Mouse (Mus musculus): ENCODE measurements around the gene Ccser1. TPM values are rescaled to one million over a fixed set of nuclear protein-coding genes. Genes with fewer than 3 reads are reported as not detected.
A peak's percentile ranks its signal among the peaks of the same experiment; 100 is the strongest.

The Ccser1 gene
- polyA plus RNA-seq, 1 experiment from 2014 or later, result 10.4 TPM

GRCm38 (mm10) chr6:61176126-61176525 is 4.0 kb upstream of the Ccser1 start:
- WGBS, result 58% methylated on average over 1 of the region's 1 CpGs
- Histone ChIP-seq H3K4me1 (replicated peaks; ENCODE audit: control insufficient read depth, insufficient read depth, low read length) (no peaks in the 10 kb centered on the region), H3K9ac (ENCODE audit: low read depth, low read length) (no peak overlapping the region), H3K9me3 (ENCODE audit: control insufficient read depth, low read length) (no peaks in the 10 kb centered on the region), H3K27ac (ENCODE audit: low read depth, low read length) (no peak overlapping the region), H3K4me2 (replicated peaks; ENCODE audit: low read depth, low read length) (no peak overlapping the region), H3K4me3 (ENCODE audit: low read depth, low read length) (no peak overlapping the region), H3K36me3 (ENCODE audit: control insufficient read depth, insufficient read depth, low read length) (no peaks in the 10 kb centered on the region), H3K27me3 (ENCODE audit: control insufficient read depth, insufficient read depth, low read length) (no peaks in the 10 kb centered on the region)
- DNase-seq (ENCODE audit: low spot score) (no peak), ATAC-seq (ENCODE audit: low FRiP score) (no peak)

GRCm38 (mm10) chr6:61177476-61177875 is 2.6 kb upstream of the Ccser1 start:
- Histone ChIP-seq H3K4me3 (ENCODE audit: low read depth, low read length) (no peak overlapping the region), H3K36me3 (ENCODE audit: control insufficient read depth, insufficient read depth, low read length) (no peaks in the 10 kb centered on the region)
- 82% methylated on average over 7 of the region's 7 CpGs for WGBS

DNA sequence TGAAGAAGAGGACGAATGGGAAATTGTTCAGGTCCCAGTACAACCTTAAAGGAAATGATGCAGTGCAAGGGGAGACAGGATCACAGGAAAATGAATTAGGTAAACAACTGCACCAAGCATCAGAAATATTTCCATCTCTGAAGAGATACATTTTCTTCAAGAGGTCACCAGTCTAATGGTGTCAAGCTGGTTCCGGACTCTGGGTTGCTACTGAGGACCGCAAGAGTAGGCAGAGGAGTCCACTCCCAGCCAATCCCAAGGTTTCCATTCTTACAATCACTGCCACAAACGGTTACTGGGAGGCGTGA is 529 bp upstream of the Ccser1 start:
- DNase-seq (ENCODE audit: low spot score) (no peak), ATAC-seq (ENCODE audit: low FRiP score) (peak; percentile 70)
- Histone ChIP-seq H3K4me1 (replicated peaks; ENCODE audit: control insufficient read depth, insufficient read depth, low read length) (no peaks in the 10 kb centered on the region), H3K4me2 (replicated peaks; ENCODE audit: low read depth, low read length) (peak overlapping the region; percentile 96), H3K9ac (ENCODE audit: low read depth, low read length) (peak overlapping the region; percentile 81), H3K9me3 (ENCODE audit: control insufficient read depth, low read length) (no peaks in the 10 kb centered on the region), H3K27me3 (ENCODE audit: control insufficient read depth, insufficient read depth, low read length) (no peaks in the 10 kb centered on the region), H3K36me3 (ENCODE audit: control insufficient read depth, insufficient read depth, low read length) (no peaks in the 10 kb centered on the region), H3K27ac (ENCODE audit: low read depth, low read length) (peak overlapping the region; percentile 80; the same call in 1 of the 2 replicates), H3K4me3 (ENCODE audit: low read depth, low read length) (peak overlapping the region; percentile 79)
- WGBS, result 3% methylated on average over 5 of the region's 5 CpGs

More at GRCm38 (mm10) chr6:61177476-61177875, 2.6 kb upstream of the Ccser1 start:
- Histone ChIP-seq H3K27ac (ENCODE audit: low read depth, low read length) (no peak overlapping the region), H3K9me3 (ENCODE audit: control insufficient read depth, low read length) (no peaks in the 10 kb centered on the region), H3K27me3 (ENCODE audit: control insufficient read depth, insufficient read depth, low read length) (no peaks in the 10 kb centered on the region), H3K9ac (ENCODE audit: low read depth, low read length) (no peak overlapping the region), H3K4me2 (replicated peaks; ENCODE audit: low read depth, low read length) (no peak overlapping the region), H3K4me1 (replicated peaks; ENCODE audit: control insufficient read depth, insufficient read depth, low read length) (no peaks in the 10 kb centered on the region)
- ATAC-seq (ENCODE audit: low FRiP score) (no peak), DNase-seq (ENCODE audit: low spot score) (no peak)

DNA sequence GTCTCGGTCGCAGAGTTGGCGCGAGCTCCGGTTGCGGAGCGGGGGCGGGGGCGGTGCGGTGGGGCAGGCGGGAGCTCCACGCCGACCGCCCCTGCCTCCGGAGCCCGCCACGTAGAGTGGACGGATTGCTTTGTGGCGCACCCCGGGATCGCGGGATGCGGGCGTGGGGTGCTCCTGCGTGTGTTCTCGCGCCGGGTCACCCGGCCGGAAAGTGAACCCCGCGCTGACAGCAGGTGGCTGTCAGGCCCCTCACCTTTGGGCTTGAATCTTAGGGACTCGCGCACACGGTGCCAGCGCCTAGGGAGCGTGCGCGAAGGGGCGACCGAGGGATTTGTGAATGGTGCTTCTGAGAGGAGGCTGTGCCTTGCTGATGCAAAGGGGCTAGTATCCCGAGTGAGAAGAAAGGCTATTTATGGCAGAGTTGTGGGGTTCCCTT is 650 bp downstream of the Ccser1 start:
- Histone ChIP-seq H3K27ac (ENCODE audit: low read depth, low read length) (peak overlapping the region; percentile 80), H3K9me3 (ENCODE audit: control insufficient read depth, low read length) (no peaks in the 10 kb centered on the region), H3K4me2 (replicated peaks; ENCODE audit: low read depth, low read length) (peak overlapping the region; percentile 96), H3K4me3 (ENCODE audit: low read depth, low read length) (peak overlapping the region; percentile 79), H3K36me3 (ENCODE audit: control insufficient read depth, insufficient read depth, low read length) (no peaks in the 10 kb centered on the region), H3K4me1 (replicated peaks; ENCODE audit: control insufficient read depth, insufficient read depth, low read length) (no peaks in the 10 kb centered on the region), H3K27me3 (ENCODE audit: control insufficient read depth, insufficient read depth, low read length) (no peaks in the 10 kb centered on the region), H3K9ac (ENCODE audit: low read depth, low read length) (peak overlapping the region; percentile 81)
- WGBS, result under 1% methylated on average over 30 of the region's 42 CpGs
- peak; percentile 69 for ATAC-seq (ENCODE audit: low FRiP score)
- no peak for DNase-seq (ENCODE audit: low spot score)

DNA sequence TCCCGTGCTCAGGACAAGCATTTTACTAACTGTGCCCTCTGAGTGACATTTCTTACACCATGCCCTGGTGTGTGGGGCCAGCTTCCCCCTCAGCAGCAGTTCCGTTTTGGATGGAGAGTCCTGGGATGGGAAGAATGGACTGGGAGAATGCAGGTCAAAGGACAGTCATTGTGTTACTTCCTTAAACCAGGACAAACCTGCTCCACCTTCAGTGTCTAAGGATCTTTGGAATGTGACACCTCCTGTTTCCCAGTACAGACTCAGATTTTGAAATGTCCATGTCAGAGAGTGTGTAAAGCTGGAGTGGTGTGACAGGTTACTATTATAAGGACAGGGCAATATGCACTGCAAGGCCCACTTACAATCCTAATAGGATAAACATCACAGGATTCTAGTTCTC is 8.9 kb downstream of the Ccser1 start:
- no peak overlapping the region for H3K27ac ChIP-seq (ENCODE audit: low read depth, low read length)
- H3K9ac ChIP-seq (ENCODE audit: low read depth, low read length), result no peak overlapping the region
- H3K4me2 ChIP-seq (replicated peaks; ENCODE audit: low read depth, low read length), result no peak overlapping the region
- ATAC-seq (ENCODE audit: low FRiP score) (no peak), DNase-seq (ENCODE audit: low spot score) (no peak)
- WGBS, result 51% methylated on average over 2 of the region's 2 CpGs
- H3K9me3 ChIP-seq (ENCODE audit: control insufficient read depth, low read length), result no peaks in the 10 kb centered on the region
- no peak overlapping the region for H3K4me3 ChIP-seq (ENCODE audit: low read depth, low read length)
- H3K27me3 ChIP-seq (ENCODE audit: control insufficient read depth, insufficient read depth, low read length), result no peaks in the 10 kb centered on the region
- H3K4me1 ChIP-seq (replicated peaks; ENCODE audit: control insufficient read depth, insufficient read depth, low read length), result no peaks in the 10 kb centered on the region
- no peaks in the 10 kb centered on the region for H3K36me3 ChIP-seq (ENCODE audit: control insufficient read depth, insufficient read depth, low read length)

DNA sequence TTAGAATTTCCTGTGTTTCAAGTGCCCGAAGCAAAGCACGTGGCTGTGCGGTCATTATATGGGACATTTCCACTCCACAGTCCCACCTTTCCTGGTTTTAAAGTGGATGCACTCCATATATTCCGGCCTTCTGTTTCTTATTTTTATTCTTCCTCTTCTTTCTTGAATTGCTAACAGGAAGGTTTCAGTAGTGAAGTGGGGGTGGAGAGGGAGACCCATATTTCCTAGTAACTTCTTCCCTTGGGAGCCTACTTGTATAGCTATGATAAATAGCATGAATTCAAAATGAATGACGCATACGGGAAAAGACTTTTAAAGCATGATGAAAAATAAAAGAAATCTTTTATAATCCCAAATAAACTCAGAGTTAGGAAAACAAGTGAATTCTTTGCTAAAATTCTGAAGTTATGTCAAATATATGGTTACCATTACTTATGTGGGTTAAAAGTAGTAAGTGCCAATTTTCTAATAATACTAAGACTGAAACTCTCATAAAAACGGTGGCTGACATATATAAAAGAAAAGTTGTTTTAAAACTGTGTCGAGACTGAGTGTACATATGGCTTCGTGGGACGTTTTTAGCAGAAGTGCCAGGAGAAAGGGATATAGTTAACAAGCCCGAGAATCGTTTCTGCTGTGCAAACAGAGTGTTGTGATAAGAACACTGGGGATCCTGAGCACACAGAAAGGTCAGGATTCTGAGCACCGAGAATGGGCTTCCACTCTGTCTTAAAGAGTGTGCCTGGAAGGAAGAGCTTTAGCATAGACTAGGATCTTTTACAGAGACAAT is 11.7 kb downstream of the Ccser1 start:
- Histone ChIP-seq H3K4me3 (ENCODE audit: low read depth, low read length) (no peak overlapping the region), H3K9ac (ENCODE audit: low read depth, low read length) (no peak overlapping the region), H3K27me3 (ENCODE audit: control insufficient read depth, insufficient read depth, low read length) (no peaks in the 10 kb centered on the region), H3K27ac (ENCODE audit: low read depth, low read length) (no peak overlapping the region), H3K4me1 (replicated peaks; ENCODE audit: control insufficient read depth, insufficient read depth, low read length) (no peaks in the 10 kb centered on the region), H3K9me3 (ENCODE audit: control insufficient read depth, low read length) (no peaks in the 10 kb centered on the region), H3K4me2 (replicated peaks; ENCODE audit: low read depth, low read length) (no peak overlapping the region), H3K36me3 (ENCODE audit: control insufficient read depth, insufficient read depth, low read length) (no peaks in the 10 kb centered on the region)
- no peak for ATAC-seq (ENCODE audit: low FRiP score)
- WGBS, result 75% methylated on average over 13 of the region's 13 CpGs
- no peak for DNase-seq (ENCODE audit: low spot score)

- DNase-seq (ENCODE audit: low spot score) (no peak), ATAC-seq (ENCODE audit: low FRiP score) (no peak)
- H3K4me3 ChIP-seq (ENCODE audit: low read depth, low read length), result no peak overlapping the region
- H3K27ac ChIP-seq (ENCODE audit: low read depth, low read length), result no peak overlapping the region
- no peaks in the 10 kb centered on the region for H3K4me1 ChIP-seq (replicated peaks; ENCODE audit: control insufficient read depth, insufficient read depth, low read length)
- 72% methylated on average over 1 of the region's 1 CpGs for WGBS
- H3K27me3 ChIP-seq (ENCODE audit: control insufficient read depth, insufficient read depth, low read length), result no peaks in the 10 kb centered on the region
- no peak overlapping the region for H3K4me2 ChIP-seq (replicated peaks; ENCODE audit: low read depth, low read length)
- no peaks in the 10 kb centered on the region for H3K36me3 ChIP-seq (ENCODE audit: control insufficient read depth, insufficient read depth, low read length)
- no peak overlapping the region for H3K9ac ChIP-seq (ENCODE audit: low read depth, low read length)
- H3K9me3 ChIP-seq (ENCODE audit: control insufficient read depth, low read length), result no peaks in the 10 kb centered on the region
These were observed 23.2 kb downstream of the Ccser1 start for GRCm38 (mm10) chr6:61203344-61203743.

DNA sequence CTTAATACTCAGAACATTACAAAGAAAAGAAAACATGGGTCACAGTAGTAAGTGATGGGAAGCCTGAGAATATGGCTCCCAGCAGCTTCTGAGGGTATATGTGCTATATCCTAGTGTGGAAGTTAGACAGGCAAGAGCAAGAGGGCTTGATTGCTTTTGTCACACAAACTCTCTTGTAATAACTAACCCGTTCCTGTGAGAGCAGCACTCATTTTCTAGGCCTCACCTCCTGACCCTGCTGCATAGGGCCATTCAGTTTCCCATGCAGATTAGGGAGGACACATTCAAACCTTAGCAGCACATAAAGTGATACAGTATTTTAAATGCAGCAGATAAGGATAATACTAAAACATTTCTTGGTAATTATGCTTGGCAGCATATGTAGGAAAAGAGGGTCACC is 25.9 kb downstream of the Ccser1 start:
- Histone ChIP-seq H3K4me2 (replicated peaks; ENCODE audit: low read depth, low read length) (no peak overlapping the region), H3K4me3 (ENCODE audit: low read depth, low read length) (no peak overlapping the region), H3K36me3 (ENCODE audit: control insufficient read depth, insufficient read depth, low read length) (no peaks in the 10 kb centered on the region), H3K9ac (ENCODE audit: low read depth, low read length) (no peak overlapping the region), H3K9me3 (ENCODE audit: control insufficient read depth, low read length) (no peaks in the 10 kb centered on the region), H3K27me3 (ENCODE audit: control insufficient read depth, insufficient read depth, low read length) (no peaks in the 10 kb centered on the region), H3K4me1 (replicated peaks; ENCODE audit: control insufficient read depth, insufficient read depth, low read length) (no peaks in the 10 kb centered on the region), H3K27ac (ENCODE audit: low read depth, low read length) (no peak overlapping the region)
- DNase-seq (ENCODE audit: low spot score) (no peak), ATAC-seq (ENCODE audit: low FRiP score) (no peak)
- 21% methylated on average over 1 of the region's 1 CpGs for WGBS

DNA sequence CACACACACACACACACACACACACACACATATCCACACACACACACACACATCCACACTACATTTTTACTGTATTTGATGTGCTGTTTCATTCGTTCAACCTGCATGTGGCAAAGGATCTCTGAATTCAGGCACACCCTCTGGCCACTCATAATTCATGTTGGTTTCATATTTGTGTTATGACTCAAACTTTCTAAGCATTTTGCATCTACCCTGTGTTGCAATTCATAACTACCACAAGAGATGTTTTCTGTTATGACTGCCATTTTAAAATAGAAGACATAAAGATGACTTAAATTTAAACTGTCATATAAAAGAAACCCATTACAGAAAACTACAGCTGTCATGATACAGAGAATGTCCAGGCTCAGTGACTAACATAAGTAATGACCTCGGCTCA is 26.5 kb downstream of the Ccser1 start:
- Histone ChIP-seq H3K4me1 (replicated peaks; ENCODE audit: control insufficient read depth, insufficient read depth, low read length) (no peaks in the 10 kb centered on the region), H3K9ac (ENCODE audit: low read depth, low read length) (no peak overlapping the region), H3K27ac (ENCODE audit: low read depth, low read length) (no peak overlapping the region), H3K9me3 (ENCODE audit: control insufficient read depth, low read length) (no peaks in the 10 kb centered on the region), H3K4me3 (ENCODE audit: low read depth, low read length) (no peak overlapping the region), H3K36me3 (ENCODE audit: control insufficient read depth, insufficient read depth, low read length) (no peaks in the 10 kb centered on the region), H3K4me2 (replicated peaks; ENCODE audit: low read depth, low read length) (no peak overlapping the region), H3K27me3 (ENCODE audit: control insufficient read depth, insufficient read depth, low read length) (no peaks in the 10 kb centered on the region)
- 84% methylated on average over 2 of the region's 2 CpGs for WGBS
- ATAC-seq (ENCODE audit: low FRiP score), result no peak
- DNase-seq (ENCODE audit: low spot score), result no peak

Data from hindbrain, embryonic 11.5 days (tissue).